Mouse (Mus musculus) lung, postnatal 0 days (tissue): ENCODE measurements around the gene Il11ra1.

ENCODE experiments used
- CTCF ChIP-seq: IDR thresholded peaks from 2 replicates; pipeline ENCODE4 v1.5.1; 2016; ENCODE audit warnings: antibody characterized with exemption, mild to moderate bottlenecking
- EP300 ChIP-seq: IDR thresholded peaks from 2 replicates; pipeline ENCODE4 v1.6.1; 2016; ENCODE audit warnings: antibody characterized with exemption, mild to moderate bottlenecking, control low read depth

- no peak for TF ChIP-seq CTCF
- no peak for TF ChIP-seq EP300
Observed at GRCm38 (mm10) chr4:41744131-41744530, 44.3 kb downstream of the Il11ra1 start.
